Mouse (Mus musculus) right cerebral cortex, postnatal 4 days (tissue): ENCODE data around the gene Phc2.

Source experiments
- DNase-seq: peaks from one replicate; pipeline ENCODE4 v3.0.0-alpha.2; 2022

Phc2 gene

GRCm38 (mm10) chr4:128693207-128693606, 38.7 kb downstream of the Phc2 start:
- no peak for DNase-seq

GRCm38 (mm10) chr4:128694315-128694714, 39.8 kb downstream of the Phc2 start:
- DNase-seq = no peak

GRCm38 (mm10) chr4:128695149-128695548, 40.6 kb downstream of the Phc2 start:
- DNase-seq = no peak

- no peak for DNase-seq
Measured at GRCm38 (mm10) chr4:128698011-128698861, 43.7 kb downstream of the Phc2 start.

GRCm38 (mm10) chr4:128699916-128700315, 45.4 kb downstream of the Phc2 start:
- DNase-seq = no peak

GRCm38 (mm10) chr4:128700543-128700942, 46.0 kb downstream of the Phc2 start:
- no peak for DNase-seq

- DNase-seq = no peak
Measured at GRCm38 (mm10) chr4:128705138-128705720, 50.7 kb downstream of the Phc2 start.

- no peak for DNase-seq
Measured at GRCm38 (mm10) chr4:128706626-128707025, 52.1 kb downstream of the Phc2 start.

GRCm38 (mm10) chr4:128707384-128707783, 52.9 kb downstream of the Phc2 start:
- no peak for DNase-seq

- no peak for DNase-seq
Measured at GRCm38 (mm10) chr4:128709061-128709780, 54.7 kb downstream of the Phc2 start.

GRCm38 (mm10) chr4:128709781-128710166, 55.3 kb downstream of the Phc2 start:
- no peak for DNase-seq

GRCm38 (mm10) chr4:128710286-128710685, 55.8 kb downstream of the Phc2 start:
- no peak for DNase-seq

- DNase-seq = no peak
Measured at GRCm38 (mm10) chr4:128710800-128711199, 56.3 kb downstream of the Phc2 start.

GRCm38 (mm10) chr4:128711455-128712135, 57.1 kb downstream of the Phc2 start:
- peak; percentile 88 for DNase-seq

GRCm38 (mm10) chr4:128712136-128712655, 57.7 kb downstream of the Phc2 start:
- DNase-seq = no peak

GRCm38 (mm10) chr4:128712941-128713340, 58.4 kb downstream of the Phc2 start:
- no peak for DNase-seq

GRCm38 (mm10) chr4:128715241-128716204, 61.0 kb downstream of the Phc2 start:
- DNase-seq = peak; percentile 65

GRCm38 (mm10) chr4:128716279-128716678, 61.8 kb downstream of the Phc2 start:
- DNase-seq = no peak

- DNase-seq = no peak
Measured at GRCm38 (mm10) chr4:128716731-128717130, 62.2 kb downstream of the Phc2 start.

- DNase-seq = no peak
Measured at GRCm38 (mm10) chr4:128720110-128720509, 65.6 kb downstream of the Phc2 start.

GRCm38 (mm10) chr4:128721061-128721648, 66.7 kb downstream of the Phc2 start:
- no peak for DNase-seq
